Mouse (Mus musculus) urinary bladder, postnatal 25 days (tissue): ENCODE results near the gene Tdrd9.
A peak's percentile ranks its signal among the peaks of the same experiment; 100 is the strongest.

Source experiments
- DNase-seq: peaks from one replicate; pipeline ENCODE4 v3.0.0; 2022; ENCODE audit warnings: low spot score

Gene Tdrd9

GRCm38 (mm10) chr12:112107685-112108084, 136.3 kb downstream of the Tdrd9 start:
- no peak for DNase-seq

GRCm38 (mm10) chr12:112108696-112109445, 137.5 kb downstream of the Tdrd9 start:
- DNase-seq, result no peak

DNA sequence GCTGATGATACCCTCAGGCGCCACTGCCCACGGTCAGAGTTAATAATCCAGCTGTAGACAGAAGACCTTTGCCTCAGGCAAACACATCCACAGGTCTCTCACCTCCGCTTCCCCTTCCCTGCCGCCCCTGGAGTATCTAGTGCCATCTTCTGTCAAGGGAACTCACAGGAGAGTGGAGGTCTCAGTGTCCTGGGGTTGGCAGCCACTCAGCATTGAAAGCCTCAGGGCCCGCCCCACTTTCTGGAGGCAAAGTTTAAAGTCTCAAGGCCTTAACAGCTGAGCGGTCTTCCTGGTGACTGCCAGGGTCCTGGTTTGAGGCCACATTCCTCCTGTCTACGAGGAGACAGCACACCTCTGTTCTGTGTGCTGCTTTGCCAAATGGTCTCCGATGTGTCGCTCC, 138.3 kb downstream of the Tdrd9 start:
- DNase-seq, result no peak

GRCm38 (mm10) chr12:112111323-112111722, 140.0 kb downstream of the Tdrd9 start:
- no peak for DNase-seq

DNA sequence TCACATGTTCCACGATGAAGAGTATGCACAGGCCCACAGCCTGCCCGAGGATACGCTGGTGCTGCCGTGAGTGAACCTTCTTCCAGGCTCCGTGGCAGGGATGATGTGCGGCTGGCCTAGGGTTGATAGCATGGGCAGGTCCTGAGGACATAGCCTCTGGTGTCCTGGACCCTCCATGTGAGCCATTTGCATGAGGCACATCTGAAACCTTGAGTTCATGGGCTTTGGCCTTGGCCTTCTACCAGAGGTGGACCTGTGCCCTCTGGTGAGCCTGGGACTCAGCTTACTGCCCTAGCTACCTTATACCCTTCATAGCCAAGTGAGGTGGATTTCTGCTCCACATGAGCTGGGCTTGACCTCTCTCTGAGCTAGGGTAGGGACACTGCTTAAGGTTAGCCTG, 140.9 kb downstream of the Tdrd9 start:
- DNase-seq, result no peak

GRCm38 (mm10) chr12:112112686-112113396, 141.5 kb downstream of the Tdrd9 start:
- DNase-seq, result no peak

- peak; percentile 88 for DNase-seq
Measured at GRCm38 (mm10) chr12:112113710-112114109, 142.4 kb downstream of the Tdrd9 start.

GRCm38 (mm10) chr12:112117006-112117405, 145.6 kb downstream of the Tdrd9 start:
- no peak for DNase-seq

- DNase-seq, result no peak
Measured at GRCm38 (mm10) chr12:112117649-112118048, 146.3 kb downstream of the Tdrd9 start.
